Mouse (Mus musculus) liver, embryonic 18 days (tissue): ENCODE measurements around the gene Slc5a9. TPM values are rescaled to one million over a fixed set of nuclear protein-coding genes. Genes with fewer than 3 reads are reported as not detected.

ENCODE experiments used
- polyA plus RNA-seq: library from polyadenylated mRNA; depleted of rRNA; stranded (reverse); fragments of >200 nt; gene quantifications from 2 replicates; pipeline ENCODE4 v1.2.3, GENCODE M21; 2012; rRNA removed

The Slc5a9 gene
- polyA plus RNA-seq = 0.07 and 0.11 TPM in 2 replicates

GRCm38 (mm10) chr4:111902775-111903174, at the start of gene Slc5a9:
Gene Slc5a9, minus strand, starts transcription at chr4:111902918.

GRCm38 (mm10) chr4:111919092-111919491, 16.4 kb upstream of the Slc5a9 start, which contains the start of gene Skint8:
Gene Skint8, plus strand, starts transcription at chr4:111919392.

Other genes starting within 250 kb of the Slc5a9 start
- gene Spata6, start 182.9 kb downstream of the Slc5a9 start, polyA plus RNA-seq = 2.3 TPM in 2 replicates
- not detected in 2 replicates for gene Skint8, start 16.5 kb upstream of the Slc5a9 start, polyA plus RNA-seq
- gene Skint7, start 70.0 kb upstream of the Slc5a9 start, polyA plus RNA-seq = not detected in 2 replicates
- not detected in 2 replicates for gene Skint1, start 103.4 kb upstream of the Slc5a9 start, polyA plus RNA-seq
- not detected in 2 replicates for gene Skint4, start 169.1 kb upstream of the Slc5a9 start, polyA plus RNA-seq